Mouse (Mus musculus): ENCODE measurements around the gene Tmem144. TPM values are rescaled to one million over a fixed set of nuclear protein-coding genes. Genes with fewer than 3 reads are reported as not detected.

Gene Tmem144
- polyA plus RNA-seq, 1 experiment from 2014 or later = 3.8 TPM

- H3K9ac ChIP-seq (replicated peaks; ENCODE audit: low read depth, low read length) = no peak overlapping the region
- no peak overlapping the region for H3K4me2 ChIP-seq (replicated peaks; ENCODE audit: low read depth, low read length)
- H3K9me3 ChIP-seq (ENCODE audit: control insufficient read depth, low read depth, low read length) = no peaks in the 10 kb centered on the region
- H3K36me3 ChIP-seq (ENCODE audit: control insufficient read depth, insufficient read depth, low read length) = no peaks in the 10 kb centered on the region
- no peak; the same call in 1 of the 2 replicates for ATAC-seq (ENCODE audit: insufficient number of reproducible peaks, insufficient read depth, low FRiP score, low read depth)
- H3K4me3 ChIP-seq (ENCODE audit: low read depth, low read length) = no peak overlapping the region
- no peak overlapping the region for H3K27ac ChIP-seq (ENCODE audit: low read length)
- WGBS = 48% methylated on average over 3 of the region's 3 CpGs
- H3K27me3 ChIP-seq (ENCODE audit: control insufficient read depth, insufficient read depth, low read length) = no peaks in the 10 kb centered on the region
- H3K4me1 ChIP-seq (ENCODE audit: control insufficient read depth, insufficient read depth, low read length) = no peaks in the 10 kb centered on the region
Measured at GRCm38 (mm10) chr3:79878350-79878749, 25.8 kb upstream of the Tmem144 start.

- WGBS = 90% methylated on average over 5 of the region's 5 CpGs
- Histone ChIP-seq H3K27ac (ENCODE audit: low read length) (no peak overlapping the region), H3K27me3 (ENCODE audit: control insufficient read depth, insufficient read depth, low read length) (no peaks in the 10 kb centered on the region), H3K4me2 (replicated peaks; ENCODE audit: low read depth, low read length) (no peak overlapping the region), H3K4me3 (ENCODE audit: low read depth, low read length) (no peak overlapping the region), H3K36me3 (ENCODE audit: control insufficient read depth, insufficient read depth, low read length) (no peaks in the 10 kb centered on the region), H3K9ac (replicated peaks; ENCODE audit: low read depth, low read length) (no peak overlapping the region), H3K9me3 (ENCODE audit: control insufficient read depth, low read depth, low read length) (no peaks in the 10 kb centered on the region), H3K4me1 (ENCODE audit: control insufficient read depth, insufficient read depth, low read length) (no peaks in the 10 kb centered on the region)
- no peak for ATAC-seq (ENCODE audit: insufficient number of reproducible peaks, insufficient read depth, low FRiP score, low read depth)
Measured at GRCm38 (mm10) chr3:79875471-79875870, 22.9 kb upstream of the Tmem144 start.

- no peak for ATAC-seq (ENCODE audit: insufficient number of reproducible peaks, insufficient read depth, low FRiP score, low read depth)
- 60% methylated on average over 1 of the region's 1 CpGs for WGBS
- H3K4me3 ChIP-seq (ENCODE audit: low read depth, low read length) = no peak overlapping the region
Measured at GRCm38 (mm10) chr3:79867121-79867709, 14.6 kb upstream of the Tmem144 start.

GRCm38 (mm10) chr3:79866526-79866925, 14.0 kb upstream of the Tmem144 start:
- Histone ChIP-seq H3K9me3 (ENCODE audit: control insufficient read depth, low read depth, low read length) (no peaks in the 10 kb centered on the region), H3K4me2 (replicated peaks; ENCODE audit: low read depth, low read length) (no peak overlapping the region), H3K4me3 (ENCODE audit: low read depth, low read length) (no peak overlapping the region), H3K4me1 (ENCODE audit: control insufficient read depth, insufficient read depth, low read length) (no peaks in the 10 kb centered on the region), H3K36me3 (ENCODE audit: control insufficient read depth, insufficient read depth, low read length) (no peaks in the 10 kb centered on the region), H3K27me3 (ENCODE audit: control insufficient read depth, insufficient read depth, low read length) (no peaks in the 10 kb centered on the region), H3K27ac (ENCODE audit: low read length) (no peak overlapping the region), H3K9ac (replicated peaks; ENCODE audit: low read depth, low read length) (no peak overlapping the region)
- ATAC-seq (ENCODE audit: insufficient number of reproducible peaks, insufficient read depth, low FRiP score, low read depth) = no peak
- WGBS = 91% methylated on average over 9 of the region's 9 CpGs

More at GRCm38 (mm10) chr3:79867121-79867709, 14.6 kb upstream of the Tmem144 start:
- H3K36me3 ChIP-seq (ENCODE audit: control insufficient read depth, insufficient read depth, low read length) = no peaks in the 10 kb centered on the region
- H3K9ac ChIP-seq (replicated peaks; ENCODE audit: low read depth, low read length) = no peak overlapping the region
- H3K27me3 ChIP-seq (ENCODE audit: control insufficient read depth, insufficient read depth, low read length) = no peaks in the 10 kb centered on the region
- H3K4me2 ChIP-seq (replicated peaks; ENCODE audit: low read depth, low read length) = no peak overlapping the region
- H3K9me3 ChIP-seq (ENCODE audit: control insufficient read depth, low read depth, low read length) = no peaks in the 10 kb centered on the region
- H3K27ac ChIP-seq (ENCODE audit: low read length) = no peak overlapping the region
- H3K4me1 ChIP-seq (ENCODE audit: control insufficient read depth, insufficient read depth, low read length) = no peaks in the 10 kb centered on the region

- Histone ChIP-seq H3K4me3 (ENCODE audit: low read depth, low read length) (no peak overlapping the region), H3K9ac (replicated peaks; ENCODE audit: low read depth, low read length) (no peak overlapping the region), H3K9me3 (ENCODE audit: control insufficient read depth, low read depth, low read length) (no peaks in the 10 kb centered on the region), H3K4me2 (replicated peaks; ENCODE audit: low read depth, low read length) (no peak overlapping the region), H3K4me1 (ENCODE audit: control insufficient read depth, insufficient read depth, low read length) (no peaks in the 10 kb centered on the region), H3K27ac (ENCODE audit: low read length) (no peak overlapping the region), H3K36me3 (ENCODE audit: control insufficient read depth, insufficient read depth, low read length) (no peaks in the 10 kb centered on the region), H3K27me3 (ENCODE audit: control insufficient read depth, insufficient read depth, low read length) (no peaks in the 10 kb centered on the region)
- WGBS = 87% methylated on average over 3 of the region's 3 CpGs
- ATAC-seq (ENCODE audit: insufficient number of reproducible peaks, insufficient read depth, low FRiP score, low read depth) = no peak
Measured at GRCm38 (mm10) chr3:79866089-79866488, 13.5 kb upstream of the Tmem144 start.

- H3K9me3 ChIP-seq (ENCODE audit: control insufficient read depth, low read depth, low read length) = no peaks in the 10 kb centered on the region
- H3K4me2 ChIP-seq (replicated peaks; ENCODE audit: low read depth, low read length) = no peak overlapping the region
- 67% methylated on average over 7 of the region's 7 CpGs for WGBS
- H3K36me3 ChIP-seq (ENCODE audit: control insufficient read depth, insufficient read depth, low read length) = no peaks in the 10 kb centered on the region
- no peak overlapping the region for H3K27ac ChIP-seq (ENCODE audit: low read length)
- no peaks in the 10 kb centered on the region for H3K4me1 ChIP-seq (ENCODE audit: control insufficient read depth, insufficient read depth, low read length)
- no peak for ATAC-seq (ENCODE audit: insufficient number of reproducible peaks, insufficient read depth, low FRiP score, low read depth)
- H3K9ac ChIP-seq (replicated peaks; ENCODE audit: low read depth, low read length) = no peak overlapping the region
- H3K4me3 ChIP-seq (ENCODE audit: low read depth, low read length) = no peak overlapping the region
- H3K27me3 ChIP-seq (ENCODE audit: control insufficient read depth, insufficient read depth, low read length) = no peaks in the 10 kb centered on the region
Measured at GRCm38 (mm10) chr3:79864824-79865223, 12.3 kb upstream of the Tmem144 start.

- Histone ChIP-seq H3K9ac (replicated peaks; ENCODE audit: low read depth, low read length) (no peak overlapping the region), H3K9me3 (ENCODE audit: control insufficient read depth, low read depth, low read length) (no peaks in the 10 kb centered on the region), H3K27ac (ENCODE audit: low read length) (no peak overlapping the region), H3K4me2 (replicated peaks; ENCODE audit: low read depth, low read length) (no peak overlapping the region), H3K36me3 (ENCODE audit: control insufficient read depth, insufficient read depth, low read length) (no peaks in the 10 kb centered on the region), H3K4me1 (ENCODE audit: control insufficient read depth, insufficient read depth, low read length) (no peaks in the 10 kb centered on the region), H3K4me3 (ENCODE audit: low read depth, low read length) (no peak overlapping the region), H3K27me3 (ENCODE audit: control insufficient read depth, insufficient read depth, low read length) (no peaks in the 10 kb centered on the region)
- WGBS = 71% methylated on average over 3 of the region's 3 CpGs
- ATAC-seq (ENCODE audit: insufficient number of reproducible peaks, insufficient read depth, low FRiP score, low read depth) = no peak
Measured at GRCm38 (mm10) chr3:79858221-79858620, 5.6 kb upstream of the Tmem144 start.

GRCm38 (mm10) chr3:79857780-79858179, 5.2 kb upstream of the Tmem144 start:
- Histone ChIP-seq H3K4me2 (replicated peaks; ENCODE audit: low read depth, low read length) (no peak overlapping the region), H3K9me3 (ENCODE audit: control insufficient read depth, low read depth, low read length) (no peaks in the 10 kb centered on the region), H3K9ac (replicated peaks; ENCODE audit: low read depth, low read length) (no peak overlapping the region), H3K27ac (ENCODE audit: low read length) (no peak overlapping the region), H3K4me1 (ENCODE audit: control insufficient read depth, insufficient read depth, low read length) (no peaks in the 10 kb centered on the region), H3K27me3 (ENCODE audit: control insufficient read depth, insufficient read depth, low read length) (no peaks in the 10 kb centered on the region), H3K36me3 (ENCODE audit: control insufficient read depth, insufficient read depth, low read length) (no peaks in the 10 kb centered on the region), H3K4me3 (ENCODE audit: low read depth, low read length) (no peak overlapping the region)
- no peak for ATAC-seq (ENCODE audit: insufficient number of reproducible peaks, insufficient read depth, low FRiP score, low read depth)
- 63% methylated on average over 5 of the region's 5 CpGs for WGBS

- no peak overlapping the region for H3K27ac ChIP-seq (ENCODE audit: low read length)
- H3K27me3 ChIP-seq (ENCODE audit: control insufficient read depth, insufficient read depth, low read length) = no peaks in the 10 kb centered on the region
- no peaks in the 10 kb centered on the region for H3K4me1 ChIP-seq (ENCODE audit: control insufficient read depth, insufficient read depth, low read length)
- H3K9me3 ChIP-seq (ENCODE audit: control insufficient read depth, low read depth, low read length) = no peaks in the 10 kb centered on the region
- H3K36me3 ChIP-seq (ENCODE audit: control insufficient read depth, insufficient read depth, low read length) = no peaks in the 10 kb centered on the region
- H3K9ac ChIP-seq (replicated peaks; ENCODE audit: low read depth, low read length) = no peak overlapping the region
- H3K4me3 ChIP-seq (ENCODE audit: low read depth, low read length) = no peak overlapping the region
- no peak for ATAC-seq (ENCODE audit: insufficient number of reproducible peaks, insufficient read depth, low FRiP score, low read depth)
- 59% methylated on average over 3 of the region's 3 CpGs for WGBS
- no peak overlapping the region for H3K4me2 ChIP-seq (replicated peaks; ENCODE audit: low read depth, low read length)
Measured at GRCm38 (mm10) chr3:79852108-79852507, 465 bp downstream of the Tmem144 start.

Data from stomach, embryonic 14.5 days (tissue).